Mouse (Mus musculus) CD4-positive helper T cell, adult 2 months (primary cell): Measurements from ENCODE around the gene Hps6.

Experiments
- DNase-seq: peaks from one replicate; pipeline ENCODE4 v3.0.0-alpha.2; 2012; ENCODE audit warnings: low read depth, missing footprints, low spot score

The Hps6 gene

GRCm38 (mm10) chr19:46044993-46045695, 41.8 kb downstream of the Hps6 start, which contains the start of gene Ldb1:
TSS of gene Ldb1 (minus strand) at chr19:46045214.
- peak; percentile 85 for DNase-seq

GRCm38 (mm10) chr19:46045696-46046311, 42.5 kb downstream of the Hps6 start:
- peak; percentile 20 for DNase-seq

GRCm38 (mm10) chr19:46046621-46047025, 43.3 kb downstream of the Hps6 start:
- no peak for DNase-seq

- no peak for DNase-seq
Measured at GRCm38 (mm10) chr19:46047426-46047825, 44.1 kb downstream of the Hps6 start.

GRCm38 (mm10) chr19:46049129-46049528, 45.8 kb downstream of the Hps6 start:
- DNase-seq = no peak

- DNase-seq = peak; percentile 54
Measured at GRCm38 (mm10) chr19:46050462-46050861, 47.2 kb downstream of the Hps6 start.
